Mouse (Mus musculus) midbrain, postnatal 0 days (tissue): ENCODE measurements around the gene Mef2d. TPM values are rescaled to one million over a fixed set of nuclear protein-coding genes. Genes with fewer than 3 reads are reported as not detected.

ENCODE experiments used
- ATAC-seq: fragments of 200-750 bp; cut with Nextera tagmentation; 2 replicates; pipeline ENCODE4 v1.8.0; 2017; ENCODE audit warnings: moderate number of reproducible peaks, mild to moderate bottlenecking, moderate TSS enrichment, moderate library complexity; ENCODE audit not compliant: low FRiP score
- DNase-seq: peaks from one replicate; pipeline ENCODE4 v3.0.0-alpha.2; 2015; ENCODE audit warnings: low spot score
- H3K27ac ChIP-seq: fragments of 300-500 bp; sonication (generic); 2 replicates; pipeline ENCODE4 v1.5.1; 2014; ENCODE audit warnings: low read depth, mild to moderate bottlenecking, low read length, mixed read lengths
- H3K27me3 ChIP-seq: fragments of 300-500 bp; sonication (generic); 2 replicates; pipeline ENCODE4 v1.6.1; 2014; ENCODE audit warnings: low read length, control low read depth, mixed read lengths; ENCODE audit not compliant: insufficient read depth
- H3K36me3 ChIP-seq: fragments of 300-500 bp; sonication (generic); 2 replicates; pipeline ENCODE4 v1.6.1; 2014; ENCODE audit warnings: low read length, control low read depth, mixed read lengths; ENCODE audit not compliant: insufficient read depth
- H3K4me1 ChIP-seq: fragments of 300-500 bp; sonication (generic); 2 replicates; pipeline ENCODE4 v1.6.1; 2014; ENCODE audit warnings: mild to moderate bottlenecking, control low read depth, antibody characterized with exemption, low read length, mixed read lengths; ENCODE audit not compliant: insufficient read depth
- H3K4me2 ChIP-seq: fragments of 300-500 bp; sonication (generic); 2 replicates; pipeline ENCODE4 v1.6.1; 2014; ENCODE audit warnings: low read depth, mild to moderate bottlenecking, low read length, mixed read lengths; ENCODE audit not compliant: poor library complexity, severe bottlenecking
- H3K4me3 ChIP-seq: fragments of 300-500 bp; sonication (generic); 2 replicates; pipeline ENCODE4 v1.5.1; 2014; ENCODE audit warnings: low read depth, mild to moderate bottlenecking, low read length, moderate library complexity
- H3K9ac ChIP-seq: fragments of 300-500 bp; sonication (generic); replicated peaks from 2 replicates; pipeline ENCODE4 v1.6.1; 2014; ENCODE audit warnings: mild to moderate bottlenecking, low read length, moderate library complexity, mixed read lengths; ENCODE audit not compliant: poor library complexity, severe bottlenecking
- H3K9me3 ChIP-seq: fragments of 300-500 bp; sonication (generic); 2 replicates; pipeline ENCODE4 v1.6.1; 2016; ENCODE audit warnings: low read length, control low read depth
- CTCF ChIP-seq: IDR thresholded peaks from 2 replicates; pipeline ENCODE4 v1.5.1; 2016; ENCODE audit warnings: antibody characterized with exemption, mild to moderate bottlenecking
- WGBS: fragments of 180-500 bp; shearing (Covaris S2); extraction: QIAGEN DNeasy Blood & Tissue Kit; methylation state at CpG from one replicate; pipeline ENCODE4 v1.1.7; 2014; 5-methylcytosine and 5-hydroxymethylcytosine counted together
- polyA plus RNA-seq: library from polyadenylated mRNA; unstranded; fragments of >200 nt; fragmentation: Nextera tagmentation; extraction: Ambion mirVana; gene quantifications from 2 replicates; pipeline ENCODE4 v1.2.1, GENCODE M21; 2015
- total RNA-seq: library from RNA; depleted of rRNA; stranded (reverse); fragments of >200 nt; gene quantifications from 2 replicates; pipeline ENCODE4 v1.2.3, GENCODE M21; 2014

The Mef2d gene
- total and polyA plus RNA-seq, 2 experiments from 2014 or later: 26.1 to 59.6 TPM

DNA sequence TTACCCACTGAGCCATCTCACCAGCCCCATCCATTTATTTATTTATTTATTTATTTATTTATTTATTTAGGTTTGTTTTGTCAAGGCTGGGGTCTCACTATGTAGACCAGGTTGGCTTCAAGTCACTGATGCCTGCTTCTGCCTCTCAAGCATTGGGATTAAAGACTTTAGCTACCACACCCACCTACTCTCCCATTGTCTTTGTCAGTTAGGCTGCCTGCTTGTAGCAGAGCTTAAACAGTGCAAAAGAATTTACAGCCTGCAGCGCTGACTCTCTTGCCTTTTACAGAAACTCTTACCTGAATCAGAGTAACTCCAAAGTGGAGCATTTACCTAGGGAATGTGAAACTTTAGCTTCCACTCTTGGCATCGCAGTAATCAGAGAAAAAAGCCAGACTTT is 12.1 kb downstream of the Mef2d start:
- DNase-seq (no peak), ATAC-seq (no peak)
- no peaks in the 10 kb centered on the region for H3K9me3 ChIP-seq
- H3K9ac ChIP-seq: no peak overlapping the region
- WGBS: 77% methylated on average over 2 of the region's 2 CpGs
- H3K36me3 ChIP-seq: peaks cover 8% of the 10 kb centered on the region
- TF ChIP-seq CTCF: no peak
- no peak overlapping the region for H3K4me3 ChIP-seq
- no peak overlapping the region for H3K4me2 ChIP-seq
- H3K4me1 ChIP-seq: peaks cover 37% of the 10 kb centered on the region
- no peaks in the 10 kb centered on the region for H3K27me3 ChIP-seq
- no peak overlapping the region for H3K27ac ChIP-seq

- peaks cover 32% of the 10 kb centered on the region for H3K36me3 ChIP-seq
- ATAC-seq (no peak), DNase-seq (no peak)
- peaks cover 11% of the 10 kb centered on the region for H3K4me1 ChIP-seq
- no peaks in the 10 kb centered on the region for H3K9me3 ChIP-seq
- no peak overlapping the region for H3K9ac ChIP-seq
- no peaks in the 10 kb centered on the region for H3K27me3 ChIP-seq
- H3K27ac ChIP-seq: no peak overlapping the region
- H3K4me2 ChIP-seq: no peak overlapping the region
- no peak overlapping the region for H3K4me3 ChIP-seq
- no peak for TF ChIP-seq CTCF
Observed at GRCm38 (mm10) chr3:88156817-88157216, 14.6 kb downstream of the Mef2d start.

DNA sequence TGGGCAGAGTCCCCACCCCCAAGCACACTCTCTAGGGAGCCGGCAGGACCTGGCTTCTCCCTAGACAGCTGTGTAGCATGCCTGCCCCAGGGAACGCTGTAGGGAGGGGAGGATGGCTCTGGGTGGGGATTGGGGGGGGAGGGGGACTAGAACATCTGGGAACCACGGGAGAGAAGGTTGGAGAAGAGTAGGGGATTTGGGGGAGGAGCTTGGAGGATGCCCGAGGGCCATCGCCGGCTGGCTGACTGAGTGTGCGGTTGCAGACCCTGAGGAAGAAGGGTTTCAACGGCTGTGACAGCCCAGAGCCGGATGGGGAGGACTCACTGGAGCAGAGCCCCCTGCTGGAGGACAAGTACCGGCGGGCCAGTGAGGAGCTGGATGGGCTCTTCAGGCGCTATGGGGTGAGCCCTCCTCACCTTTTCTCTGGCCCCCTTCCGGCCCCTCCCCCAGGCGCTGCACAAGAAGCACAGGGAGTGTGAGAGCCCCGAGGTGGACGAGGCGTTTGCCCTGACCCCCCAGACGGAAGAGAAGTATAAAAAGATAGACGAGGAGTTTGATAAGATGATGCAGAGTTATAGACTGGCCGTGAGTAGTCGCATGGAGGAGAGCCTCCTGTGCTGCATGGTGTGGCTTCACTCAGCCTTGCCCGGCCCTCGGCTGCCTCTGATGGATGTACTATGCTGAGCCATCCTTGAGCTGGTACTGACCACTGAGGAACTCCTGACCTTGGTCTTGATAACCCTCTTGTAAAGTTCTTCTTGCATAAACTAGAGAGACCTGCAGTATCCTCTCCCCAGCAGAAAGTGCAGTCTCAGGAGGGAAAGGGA is 15.8 kb downstream of the Mef2d start:
- peaks cover 3% of the 10 kb centered on the region; the same call in 1 of the 2 replicates for H3K4me1 ChIP-seq
- WGBS: 24% methylated on average over 20 of the region's 23 CpGs
- no peaks in the 10 kb centered on the region for H3K9me3 ChIP-seq
- no peak overlapping the region for H3K4me2 ChIP-seq
- no peak overlapping the region for H3K4me3 ChIP-seq
- ATAC-seq: peak; percentile 45; the same call in 1 of the 2 replicates
- H3K27me3 ChIP-seq: no peaks in the 10 kb centered on the region
- H3K27ac ChIP-seq: no peak overlapping the region
- DNase-seq: peak; percentile 58
- H3K9ac ChIP-seq: no peak overlapping the region; the same call in 1 of the 2 replicates
- TF ChIP-seq CTCF: peak; percentile 67
- peaks cover 41% of the 10 kb centered on the region for H3K36me3 ChIP-seq

- no peak for ATAC-seq
- Histone ChIP-seq H3K9ac (no peak overlapping the region), H3K36me3 (peaks cover 45% of the 10 kb centered on the region), H3K4me2 (no peak overlapping the region), H3K4me3 (no peak overlapping the region), H3K27ac (no peak overlapping the region), H3K27me3 (no peaks in the 10 kb centered on the region), H3K9me3 (no peaks in the 10 kb centered on the region), H3K4me1 (no peaks in the 10 kb centered on the region)
- no peak for DNase-seq
- no peak for TF ChIP-seq CTCF
- WGBS: 86% methylated on average over 6 of the region's 6 CpGs
Observed at GRCm38 (mm10) chr3:88158991-88159390, 16.8 kb downstream of the Mef2d start.

DNA sequence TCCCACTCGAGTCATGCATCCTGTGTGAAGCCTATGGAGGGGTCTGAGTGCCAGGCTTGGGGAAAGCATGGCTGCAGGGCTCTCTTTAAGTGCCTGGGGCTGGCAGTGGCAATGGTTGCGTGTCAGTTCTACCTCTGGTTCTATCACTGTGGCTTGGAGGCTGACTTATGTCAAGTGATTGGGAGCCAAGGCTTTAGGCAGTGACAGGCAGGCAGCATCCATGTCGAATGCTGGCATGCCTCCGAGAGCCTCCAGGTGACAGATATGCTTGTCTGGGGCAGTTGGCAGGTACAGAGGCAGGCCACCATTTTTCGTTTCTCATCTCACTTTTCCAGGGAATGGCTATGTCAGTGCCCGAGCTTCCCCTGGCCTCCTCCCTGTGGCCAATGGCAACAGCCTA is 18.7 kb downstream of the Mef2d start:
- no peaks in the 10 kb centered on the region for H3K9me3 ChIP-seq
- ATAC-seq: no peak
- no peak overlapping the region for H3K27ac ChIP-seq
- no peak overlapping the region for H3K9ac ChIP-seq
- no peak overlapping the region for H3K4me2 ChIP-seq
- WGBS: 76% methylated on average over 6 of the region's 6 CpGs
- H3K4me1 ChIP-seq: no peaks in the 10 kb centered on the region
- DNase-seq: no peak
- TF ChIP-seq CTCF: no peak
- no peaks in the 10 kb centered on the region for H3K27me3 ChIP-seq
- peaks cover 60% of the 10 kb centered on the region for H3K36me3 ChIP-seq
- no peak overlapping the region for H3K4me3 ChIP-seq

- TF ChIP-seq CTCF: no peak
- peaks cover 66% of the 10 kb centered on the region for H3K36me3 ChIP-seq
- 90% methylated on average over 8 of the region's 8 CpGs for WGBS
- no peak overlapping the region for H3K27ac ChIP-seq
- H3K4me2 ChIP-seq: no peak overlapping the region
- H3K9ac ChIP-seq: no peak overlapping the region
- DNase-seq (no peak), ATAC-seq (no peak)
- no peaks in the 10 kb centered on the region for H3K27me3 ChIP-seq
- H3K4me3 ChIP-seq: no peak overlapping the region
- no peaks in the 10 kb centered on the region for H3K4me1 ChIP-seq
- no peaks in the 10 kb centered on the region for H3K9me3 ChIP-seq
Observed at GRCm38 (mm10) chr3:88162259-88162658, 20.1 kb downstream of the Mef2d start.
